Mouse (Mus musculus): Measurements from ENCODE around the gene Slc25a26.

The Slc25a26 gene

DNA sequence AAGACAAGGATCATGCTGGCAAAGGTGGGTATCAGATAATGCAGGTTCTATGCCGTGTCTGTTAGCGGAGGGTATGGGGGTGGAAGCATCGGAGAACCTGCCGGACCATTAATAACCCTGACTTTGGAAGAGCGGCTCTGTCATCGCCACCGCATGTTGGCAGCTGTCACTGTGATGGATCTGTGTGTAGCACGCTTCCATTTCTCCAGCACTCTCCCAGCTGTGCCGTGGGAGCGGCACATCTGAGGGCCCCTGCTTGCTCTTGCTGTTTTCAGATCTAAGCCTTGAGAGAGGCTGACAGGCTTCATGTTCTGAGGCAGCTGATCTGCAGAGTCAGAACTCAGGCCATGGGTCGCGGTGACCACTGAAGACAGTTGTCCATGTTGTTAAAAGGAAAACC lies 98.3 kb downstream of the Slc25a26 start:
- CTCF ChIA-PET, result no interaction called here

DNA sequence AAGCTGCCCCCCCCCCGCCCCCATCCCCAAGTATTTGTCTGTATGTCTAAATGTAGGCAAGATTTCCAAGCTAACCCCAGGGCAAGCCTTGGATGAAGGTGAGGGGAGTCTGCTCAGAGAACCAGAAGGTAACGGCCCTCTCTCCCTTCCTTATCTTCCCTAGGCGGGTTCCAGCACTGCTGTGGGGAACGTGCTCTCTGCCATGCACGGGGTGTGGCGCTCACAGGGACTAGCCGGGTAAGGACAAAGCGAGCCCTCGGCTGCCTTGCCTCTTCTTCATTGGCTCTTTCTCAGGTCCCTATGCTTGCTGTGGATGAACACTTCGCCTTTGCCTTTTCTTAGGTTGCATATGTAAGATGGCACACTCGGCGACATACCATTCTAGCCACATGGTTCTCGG lies 98.9 kb downstream of the Slc25a26 start:
- CTCF ChIA-PET, result no interaction called here

DNA sequence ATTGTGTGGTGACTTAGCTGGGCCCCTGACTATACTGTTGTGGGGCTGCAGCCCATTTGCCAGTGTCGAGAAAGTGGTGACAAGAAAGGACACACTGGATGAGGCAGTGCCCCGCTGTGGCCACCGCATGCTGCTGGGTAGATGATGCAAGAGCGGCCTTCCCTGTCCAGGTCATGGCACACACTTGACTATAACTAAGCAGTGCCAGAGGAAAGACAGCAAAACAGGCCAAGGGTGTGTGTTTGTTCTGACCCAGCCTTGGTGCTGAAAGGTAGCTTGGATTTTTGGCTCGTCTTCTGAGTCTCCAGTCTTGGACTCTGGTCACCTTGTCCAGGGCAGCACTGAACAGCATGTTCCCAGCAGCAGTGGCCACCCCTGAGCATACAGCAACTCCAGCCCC lies 101.0 kb downstream of the Slc25a26 start:
- CTCF ChIA-PET, result no interaction called here

DNA sequence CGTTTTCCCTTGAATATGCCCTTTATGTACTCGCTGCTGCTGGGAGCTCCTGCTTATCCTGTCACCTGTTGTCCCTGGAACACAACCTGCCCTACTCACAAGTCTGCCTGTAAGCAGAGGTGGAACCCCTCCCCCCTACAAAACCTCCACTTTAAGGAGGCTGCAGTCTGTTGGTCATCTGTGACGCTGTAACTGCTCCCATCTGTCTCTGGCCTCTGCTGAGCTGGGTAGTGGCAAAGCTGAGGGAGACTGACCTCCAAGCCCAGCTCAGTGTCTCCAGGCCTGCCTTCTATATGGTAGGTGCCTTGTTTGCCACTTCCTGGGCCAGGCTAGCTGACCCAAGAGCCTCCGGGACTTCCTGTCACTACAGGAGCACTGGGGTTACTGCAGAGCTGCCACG lies 101.7 kb downstream of the Slc25a26 start:
- CTCF ChIA-PET, result no interaction called here

DNA sequence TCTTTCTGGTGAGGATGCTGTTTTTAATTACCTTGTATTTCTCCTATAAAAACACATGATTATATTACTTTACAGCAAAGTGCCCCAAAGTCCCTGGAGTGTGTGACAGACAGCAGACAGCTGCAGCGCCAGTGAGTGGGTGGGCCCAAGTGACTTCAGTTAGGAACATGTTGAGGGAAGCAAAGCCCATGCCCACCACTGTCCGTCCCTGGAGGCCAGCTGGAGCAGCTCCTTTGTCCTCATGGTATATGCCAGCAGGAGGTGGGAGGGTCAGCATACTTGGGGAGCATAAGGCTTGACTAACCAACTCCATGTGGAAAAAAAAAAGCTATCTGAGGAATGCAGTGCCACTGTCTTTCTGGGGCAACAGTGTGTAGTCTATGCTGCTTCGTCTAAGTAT lies 103.9 kb downstream of the Slc25a26 start:
- CTCF ChIA-PET, result no interaction called here

- CTCF ChIA-PET, result no interaction called here
Measured at GRCm38 (mm10) chr6:94604546-94604945, 104.4 kb downstream of the Slc25a26 start.

- CTCF ChIA-PET, result no interaction called here
Measured at GRCm38 (mm10) chr6:94613235-94613895, 113.2 kb downstream of the Slc25a26 start.

DNA sequence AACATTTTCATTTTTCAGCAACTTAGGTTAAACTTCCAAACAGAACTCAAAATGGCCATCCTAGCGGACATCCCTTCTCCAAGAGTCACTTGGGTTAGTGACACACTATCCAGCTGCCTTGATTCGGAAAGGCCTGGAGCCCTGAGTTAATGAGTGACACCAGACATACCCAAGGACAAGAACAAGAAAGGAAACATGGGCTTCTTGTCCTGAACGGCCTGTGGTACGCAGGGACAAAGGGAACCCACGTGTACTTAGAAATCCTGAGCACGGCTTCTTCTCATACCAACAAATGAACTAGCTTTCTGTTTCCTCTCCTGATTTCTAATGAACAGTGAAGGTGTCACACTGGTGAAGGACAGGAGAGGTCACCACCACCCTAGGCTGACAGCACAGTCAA lies 114.2 kb downstream of the Slc25a26 start:
- CTCF ChIA-PET, result no interaction called here

GRCm38 (mm10) chr6:94615936-94616335 lies 115.8 kb downstream of the Slc25a26 start:
- CTCF ChIA-PET, result no interaction called here

DNA sequence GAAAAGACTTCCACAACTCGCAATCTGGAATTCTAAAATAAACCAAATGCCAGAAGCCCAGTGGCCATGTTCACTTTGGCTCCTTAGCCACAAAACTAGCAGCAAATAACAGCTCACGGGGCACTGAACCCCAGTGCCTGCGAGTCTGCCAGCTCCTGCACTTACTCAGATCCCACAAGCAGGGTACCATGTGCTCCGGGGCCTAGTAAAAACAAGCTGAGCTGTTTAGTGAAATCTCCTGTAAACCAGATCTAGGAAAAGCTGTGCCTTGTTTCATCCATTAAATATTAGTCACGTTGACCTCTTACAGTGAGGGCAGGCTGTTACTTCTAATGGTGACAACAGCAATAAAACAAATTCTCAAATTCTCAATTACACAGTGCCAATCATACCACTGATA lies 118.5 kb downstream of the Slc25a26 start:
- CTCF ChIA-PET, result no interaction called here

GRCm38 (mm10) chr6:94620287-94620686 lies 120.2 kb downstream of the Slc25a26 start:
- CTCF ChIA-PET, result no interaction called here

DNA sequence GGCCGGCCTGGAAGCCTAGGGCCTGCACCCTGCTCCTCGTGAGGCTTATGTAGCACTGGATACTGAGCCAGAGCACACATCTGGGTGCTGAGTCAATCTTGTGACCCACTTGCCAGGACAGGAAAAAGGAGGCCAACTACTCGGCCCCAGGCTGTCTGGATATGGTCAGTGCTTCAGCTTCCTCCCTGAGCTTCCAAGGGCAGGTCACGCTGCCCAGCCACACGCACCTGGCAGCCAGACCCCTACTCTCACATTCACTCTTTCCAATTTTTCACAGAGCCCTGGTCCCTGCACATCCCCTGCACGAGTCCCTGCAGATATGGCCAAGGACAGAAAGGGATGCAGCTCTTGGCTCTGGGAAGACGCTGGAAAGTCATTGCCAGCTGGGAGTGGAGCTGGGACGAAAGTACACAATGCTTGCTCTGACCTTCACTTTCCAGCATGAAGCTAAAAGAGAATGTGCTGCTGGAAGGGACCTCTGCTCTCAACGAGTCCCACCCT lies 120.7 kb downstream of the Slc25a26 start:
- CTCF ChIA-PET, result no interaction called here

DNA sequence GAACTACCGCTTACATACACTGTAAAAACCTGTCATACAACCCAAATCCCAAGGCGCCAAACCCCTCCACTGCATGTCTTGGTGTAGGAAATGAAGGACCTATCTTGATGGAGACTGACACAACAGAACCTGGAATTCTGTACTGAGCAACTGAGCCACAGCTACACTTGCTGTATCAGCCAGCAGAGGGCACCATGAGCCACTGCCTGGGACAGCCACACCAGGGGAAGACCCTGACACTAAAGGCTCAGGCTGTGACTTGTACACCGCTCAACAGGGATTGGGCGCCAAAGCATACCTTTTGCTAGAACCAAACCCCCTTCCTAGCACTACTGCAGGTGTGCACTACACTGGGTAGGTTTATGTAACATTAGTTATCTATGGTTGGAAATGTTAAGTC lies 122.9 kb downstream of the Slc25a26 start:
- CTCF ChIA-PET, result no interaction called here

DNA sequence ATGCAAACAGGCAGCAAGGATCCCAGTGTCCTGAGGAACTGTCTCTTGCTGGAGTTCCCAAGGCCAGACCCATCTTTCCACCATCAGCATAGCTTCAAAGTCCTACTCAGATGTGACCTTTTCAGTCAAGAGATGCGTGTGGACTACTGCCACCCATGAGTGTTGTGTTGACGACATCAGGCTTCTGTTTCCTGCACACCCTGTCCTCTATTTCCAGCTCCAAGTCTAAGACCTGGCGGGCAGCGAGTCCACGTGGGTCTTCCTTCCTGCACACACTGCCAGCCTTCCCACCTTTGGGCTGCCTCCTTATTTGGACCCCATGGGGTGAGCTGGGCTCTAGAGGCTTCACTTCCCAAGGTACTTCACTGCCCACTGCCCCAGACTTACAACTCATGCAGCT lies 124.4 kb downstream of the Slc25a26 start:
- CTCF ChIA-PET, result no interaction called here

DNA sequence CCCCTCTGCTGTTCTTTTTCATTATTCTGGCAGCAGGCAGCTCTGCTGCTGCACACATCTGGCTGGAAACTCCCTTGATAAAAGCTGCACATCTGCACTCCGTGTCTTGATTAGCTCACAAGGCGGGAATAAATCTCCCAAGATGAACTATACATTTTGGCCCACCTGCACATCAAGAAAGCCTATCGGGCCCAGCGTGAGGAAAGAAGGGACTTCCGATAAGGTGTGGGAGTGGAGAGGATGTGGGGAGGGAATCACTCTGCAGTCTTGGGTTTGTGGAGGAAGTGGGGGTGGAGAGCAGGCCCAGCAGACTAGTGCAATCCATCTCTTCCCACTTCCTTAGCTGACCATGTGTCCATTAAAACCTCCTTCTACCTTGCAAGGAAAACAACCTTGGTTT lies 125.8 kb downstream of the Slc25a26 start:
- CTCF ChIA-PET, result no interaction called here

GRCm38 (mm10) chr6:94626807-94627206 lies 126.7 kb downstream of the Slc25a26 start:
- CTCF ChIA-PET, result interaction anchor here (0.6 kb wide), 1 partner anchor 369 kb away, joined by 3 read pairs; no protein-coding TSS in a partner anchor

DNA sequence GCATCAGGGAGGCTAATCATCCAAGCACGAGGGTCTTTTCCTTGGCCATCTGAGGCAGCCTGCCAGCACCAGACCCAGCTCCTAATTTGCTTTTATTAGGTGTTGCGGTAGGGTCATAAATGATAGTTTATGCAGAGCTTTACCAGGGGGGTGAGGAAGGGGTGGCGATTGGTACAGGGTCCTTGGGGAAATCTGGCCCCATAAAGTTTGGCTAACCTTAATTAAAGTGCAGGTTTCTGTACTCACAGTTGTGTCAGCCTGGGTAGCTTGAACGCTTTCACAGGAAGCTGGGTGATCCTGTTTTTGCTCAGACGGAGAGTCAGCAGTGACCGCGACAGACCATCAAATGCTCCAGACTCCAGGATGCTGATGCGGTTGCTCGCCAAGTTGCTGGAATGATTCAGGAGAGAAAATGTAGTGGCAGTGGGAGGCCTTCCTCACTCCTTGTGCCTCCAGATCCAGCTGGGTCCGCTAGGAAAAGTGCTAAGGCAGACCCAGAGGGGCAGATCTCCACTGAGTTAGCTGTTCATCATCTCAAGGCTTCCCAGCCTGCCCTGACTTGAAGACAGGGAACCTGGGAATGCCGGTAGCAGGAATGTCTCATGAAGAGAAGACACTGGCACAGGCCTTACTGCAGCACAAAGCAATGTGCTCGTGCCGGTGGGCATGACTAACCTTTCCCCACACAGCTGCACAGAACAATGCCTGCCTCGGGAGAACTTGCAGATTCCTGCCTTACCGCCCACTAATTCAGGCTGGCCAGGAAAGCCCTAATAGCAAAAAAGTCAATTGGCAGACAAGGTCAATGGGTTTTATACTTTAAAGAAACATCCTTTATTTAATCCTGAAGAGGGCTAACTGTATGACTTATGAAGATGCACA lies 127.8 kb downstream of the Slc25a26 start:
- CTCF ChIA-PET, result no interaction called here

GRCm38 (mm10) chr6:94628787-94629186 lies 128.7 kb downstream of the Slc25a26 start:
- CTCF ChIA-PET, result no interaction called here

DNA sequence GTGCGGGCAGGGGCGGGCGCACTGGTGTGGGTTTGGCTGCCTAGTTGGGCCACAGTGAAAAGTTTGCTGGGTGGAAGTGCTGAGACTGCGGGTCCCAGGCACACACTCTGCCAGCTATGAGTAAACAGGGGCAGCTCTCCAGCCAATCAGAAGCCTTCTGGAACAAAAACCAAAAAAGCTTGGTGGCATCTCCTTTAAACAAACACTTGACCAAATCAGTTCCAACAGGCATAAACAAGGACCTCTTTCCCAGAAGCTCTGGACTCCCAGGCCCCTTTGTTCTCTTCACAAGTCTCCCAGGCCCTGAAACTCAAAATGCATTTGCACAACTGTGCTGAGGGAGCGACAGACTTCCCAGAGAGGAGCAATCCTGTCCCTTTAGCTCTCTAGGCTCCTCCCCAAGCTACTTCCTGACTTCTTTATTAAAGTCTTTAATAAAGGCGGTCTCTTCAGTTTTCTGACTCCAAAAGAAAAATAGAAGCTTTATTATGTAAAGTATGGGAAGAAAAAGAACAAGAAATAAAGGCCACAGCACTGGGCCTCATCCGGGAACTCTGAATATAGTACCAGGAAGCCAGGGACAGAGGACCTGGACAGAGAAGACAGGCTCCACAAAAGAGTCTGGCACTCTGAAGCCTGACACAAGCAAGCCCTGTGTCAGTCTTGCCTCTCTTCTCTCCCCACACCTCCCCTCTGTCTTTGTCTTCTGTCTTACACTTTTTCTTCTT lies 131.1 kb downstream of the Slc25a26 start:
- CTCF ChIA-PET, result no interaction called here

GRCm38 (mm10) chr6:94631779-94632082 lies 131.6 kb downstream of the Slc25a26 start:
- CTCF ChIA-PET, result no interaction called here

DNA sequence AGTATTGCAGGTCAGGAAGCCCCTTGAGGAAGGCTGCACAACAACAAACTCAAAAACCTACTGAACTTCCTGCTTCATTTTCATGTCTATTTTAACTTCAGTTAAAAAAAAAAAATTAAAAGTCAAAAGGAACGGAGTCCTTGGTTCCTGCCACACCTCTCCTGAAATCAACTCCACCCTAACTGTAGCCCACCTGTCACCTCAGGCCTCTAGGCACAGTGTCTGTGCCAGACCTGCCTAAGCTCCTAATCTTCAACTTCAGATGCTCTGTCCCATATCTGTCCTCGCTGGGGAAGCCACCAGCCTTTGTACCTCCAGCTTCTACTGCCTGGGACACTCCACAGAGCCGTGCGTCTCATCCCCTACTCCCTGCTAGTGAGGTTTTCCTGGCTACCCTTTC lies 134.1 kb downstream of the Slc25a26 start:
- CTCF ChIA-PET, result no interaction called here

DNA sequence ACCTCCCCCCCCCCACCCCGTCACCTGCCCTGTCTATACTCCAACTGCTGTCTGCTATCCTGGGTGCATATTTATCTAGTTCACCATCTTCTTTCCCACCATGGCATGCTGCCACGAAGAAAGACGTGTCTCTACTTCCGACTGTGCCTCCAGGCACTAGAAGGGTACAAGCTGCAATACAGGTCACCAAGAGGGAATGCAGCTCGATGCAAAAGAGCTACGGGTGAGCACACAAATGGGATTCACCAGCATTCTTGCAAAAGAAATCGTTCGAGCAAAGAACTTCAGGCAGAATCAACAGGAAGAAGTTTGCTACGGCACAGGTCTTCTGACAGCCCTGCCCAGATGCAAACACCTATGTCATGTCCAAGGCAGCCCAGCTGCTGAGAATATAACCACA lies 134.6 kb downstream of the Slc25a26 start:
- CTCF ChIA-PET, result no interaction called here

DNA sequence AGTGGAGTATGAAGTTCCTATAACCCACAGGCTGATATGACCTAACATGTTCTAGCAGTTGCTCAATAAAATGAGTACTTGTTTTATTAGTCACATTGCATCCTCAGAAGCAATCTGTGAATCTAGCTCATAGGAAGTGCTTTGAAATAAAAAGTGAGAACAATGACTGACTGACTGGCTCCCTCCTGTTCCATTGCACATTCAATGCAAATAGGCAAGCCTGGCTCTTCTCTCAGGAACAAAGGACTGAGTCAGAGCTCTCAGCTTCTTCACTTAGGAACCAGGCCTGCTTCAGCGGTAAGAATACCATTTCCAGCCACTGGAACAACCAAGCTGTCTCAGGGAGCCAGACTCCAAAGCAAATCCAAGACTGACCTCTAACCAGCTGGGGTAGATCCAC lies 135.2 kb downstream of the Slc25a26 start:
- CTCF ChIA-PET, result no interaction called here
